Mouse (Mus musculus): Measurements from ENCODE around the gene G3bp2.

DNA sequence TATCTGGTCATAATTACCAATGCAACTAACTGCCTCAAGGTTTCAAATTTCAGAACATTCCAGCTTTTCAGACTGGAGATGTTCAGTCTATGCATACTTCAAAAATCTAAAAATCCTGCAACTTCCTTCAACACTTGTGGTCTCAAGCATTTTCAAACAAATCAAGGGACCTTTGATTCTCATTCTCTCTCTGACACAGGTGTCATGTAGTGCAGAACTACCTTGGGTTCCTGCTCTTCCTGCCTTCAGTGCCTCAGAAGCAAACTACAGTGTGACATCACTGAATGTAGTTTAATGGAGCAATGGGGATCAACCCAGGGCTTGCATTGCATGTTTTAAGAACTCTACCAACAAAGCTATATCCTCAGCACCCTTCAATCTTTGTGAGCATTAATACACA is 4.8 kb downstream of the G3bp2 start:
- no peak for TF ChIP-seq POLR2A (IDR thresholded peaks at IDR 0.05; ENCODE audit: borderline replicate concordance, insufficient read depth, low read length)
- TF ChIP-seq CTCF (IDR thresholded peaks at IDR 0.05; ENCODE audit: borderline replicate concordance, insufficient read depth, low read depth, low read length), result no peak
